ENCODE assay signal across 8 mouse cellular contexts in genomic region chr6:85391803-85392202, GRCm38 (mm10). TPM values are rescaled to one million over a fixed set of nuclear protein-coding genes. Genes with fewer than 3 reads are reported as not detected.
A peak's percentile ranks its signal among the peaks of the same experiment; 100 is the strongest.
DNase-seq lines count a peak whose midpoint lies in the region; ATAC-seq lines count a peak whose summit lies in the region.

No protein-coding gene starts in this region.

- DNase-seq in left cerebral cortex, adult 11 months (ENCODE audit: low spot score) = peak; percentile 46
- DNase-seq in left cerebral cortex, adult 8-10 months (ENCODE audit: low spot score in 2 of 2) = no peak
- DNase-seq in NIH3T3 (ENCODE audit: low read depth) = peak; percentile 89
- peak; percentile 48 for DNase-seq in cerebellum, adult 9-11 months
- DNase-seq in left cerebral cortex, postnatal 25 days (ENCODE audit: low spot score in 2 of 2) = peak; percentile 61 to 66
- DNase-seq in right cerebral cortex, postnatal 10 days (ENCODE audit: low spot score in 2 of 2) = peak; percentile 58 to 80
- no peak for DNase-seq in yolk sac, embryonic 10.5 days (ENCODE audit: low spot score)

- ATAC-seq in granulocyte monocyte progenitor cell, adult 5-6 weeks (replicated peaks; ENCODE audit: poor library complexity, severe bottlenecking) = peak; percentile 68

- intact Hi-C loops in left cerebral cortex, postnatal 25 days (cut with DNase I) = loop anchor here (1.0 to 5.0 kb wide), 2 partner anchors 46 to 240 kb away; no protein-coding TSS in a partner anchor

RNA-seq across cellular contexts. Expression of gene Rab11fip5, which starts 17.4 kb away (rescaled TPM):
- total RNA-seq in left cerebral cortex, adult 8-10 months (2022) = 10 to 100 TPM; 76.8 to 87.2 (median 83.1) TPM
- total RNA-seq in granulocyte monocyte progenitor cell, adult 5-6 weeks (2014; fragmentation: Nextera tagmentation) = 5.4 TPM in 2 replicates
- 3.2 and 3.6 TPM in 2 replicates for total RNA-seq in granulocyte monocyte progenitor cell, adult 5-6 weeks (2017)
- total RNA-seq in left cerebral cortex, postnatal 25 days (2021) = 10 to 100 TPM; 65.7 to 66.8 TPM

RNA-seq across cellular contexts. Expression of gene Noto, which starts 31.9 kb away (rescaled TPM):
- total RNA-seq in left cerebral cortex, adult 8-10 months (2022) = not detected
- not detected in 2 replicates for total RNA-seq in granulocyte monocyte progenitor cell, adult 5-6 weeks (2014; fragmentation: Nextera tagmentation)
- total RNA-seq in granulocyte monocyte progenitor cell, adult 5-6 weeks (2017) = not detected in 2 replicates
- not detected for total RNA-seq in left cerebral cortex, postnatal 25 days (2021)

RNA-seq across cellular contexts. Expression of gene Smyd5, which starts 40.0 kb away (rescaled TPM):
- total RNA-seq in left cerebral cortex, adult 8-10 months (2022) = 10 to 100 TPM; 53.0 to 58.7 (median 54.3) TPM
- 54.1 and 64.2 TPM in 2 replicates for total RNA-seq in granulocyte monocyte progenitor cell, adult 5-6 weeks (2014; fragmentation: Nextera tagmentation)
- total RNA-seq in granulocyte monocyte progenitor cell, adult 5-6 weeks (2017) = 50.5 and 56.3 TPM in 2 replicates
- 10 to 100 TPM; 38.6 to 39.4 TPM for total RNA-seq in left cerebral cortex, postnatal 25 days (2021)

RNA-seq across cellular contexts. Expression of gene Sfxn5, which starts 58.6 kb away (rescaled TPM):
- 100 to 1,000 TPM; 177 to 201 (median 188) TPM for total RNA-seq in left cerebral cortex, adult 8-10 months (2022)
- total RNA-seq in granulocyte monocyte progenitor cell, adult 5-6 weeks (2014; fragmentation: Nextera tagmentation) = 0.92 and 2.1 TPM in 2 replicates
- total RNA-seq in granulocyte monocyte progenitor cell, adult 5-6 weeks (2017) = 0.93 and 2.0 TPM in 2 replicates
- total RNA-seq in left cerebral cortex, postnatal 25 days (2021) = 100 to 1,000 TPM; 165 TPM

RNA-seq across cellular contexts. Expression of gene Cct7, which starts 59.5 kb away (rescaled TPM):
- total RNA-seq in left cerebral cortex, adult 8-10 months (2022) = 100 to 1,000 TPM; 206 to 234 (median 220) TPM
- 218 and 263 TPM in 2 replicates for total RNA-seq in granulocyte monocyte progenitor cell, adult 5-6 weeks (2014; fragmentation: Nextera tagmentation)
- total RNA-seq in granulocyte monocyte progenitor cell, adult 5-6 weeks (2017) = 327 and 340 TPM in 2 replicates
- 100 to 1,000 TPM; 206 to 214 TPM for total RNA-seq in left cerebral cortex, postnatal 25 days (2021)

Comparison
In these comparisons a context has a peak if more than half of its experiments do, and no peak if none do; other contexts are left out.
1. DNase-seq: peak in left cerebral cortex, adult 11 months (single experiment), NIH3T3 (single experiment), cerebellum, adult 9-11 months (single experiment), left cerebral cortex, postnatal 25 days (2 of 2) and right cerebral cortex, postnatal 10 days (2 of 2); none in left cerebral cortex, adult 8-10 months (0 of 2) and yolk sac, embryonic 10.5 days (single experiment).
2. RNA of gene Rab11fip5, which starts 17.4 kb away (total RNA-seq): 76.8 to 87.2 TPM in left cerebral cortex, adult 8-10 months and 65.7 to 66.8 TPM in left cerebral cortex, postnatal 25 days; 3.2 to 5.4 TPM in granulocyte monocyte progenitor cell, adult 5-6 weeks; every median in the first group is over 10 times any median in the second.